Mouse (Mus musculus): ENCODE results near the gene 4930524B15Rik. TPM values are rescaled to one million over a fixed set of nuclear protein-coding genes. Genes with fewer than 3 reads are reported as not detected.

The 4930524B15Rik gene
- polyA plus RNA-seq, 1 experiment from 2014 or later: 0.14 TPM

DNA sequence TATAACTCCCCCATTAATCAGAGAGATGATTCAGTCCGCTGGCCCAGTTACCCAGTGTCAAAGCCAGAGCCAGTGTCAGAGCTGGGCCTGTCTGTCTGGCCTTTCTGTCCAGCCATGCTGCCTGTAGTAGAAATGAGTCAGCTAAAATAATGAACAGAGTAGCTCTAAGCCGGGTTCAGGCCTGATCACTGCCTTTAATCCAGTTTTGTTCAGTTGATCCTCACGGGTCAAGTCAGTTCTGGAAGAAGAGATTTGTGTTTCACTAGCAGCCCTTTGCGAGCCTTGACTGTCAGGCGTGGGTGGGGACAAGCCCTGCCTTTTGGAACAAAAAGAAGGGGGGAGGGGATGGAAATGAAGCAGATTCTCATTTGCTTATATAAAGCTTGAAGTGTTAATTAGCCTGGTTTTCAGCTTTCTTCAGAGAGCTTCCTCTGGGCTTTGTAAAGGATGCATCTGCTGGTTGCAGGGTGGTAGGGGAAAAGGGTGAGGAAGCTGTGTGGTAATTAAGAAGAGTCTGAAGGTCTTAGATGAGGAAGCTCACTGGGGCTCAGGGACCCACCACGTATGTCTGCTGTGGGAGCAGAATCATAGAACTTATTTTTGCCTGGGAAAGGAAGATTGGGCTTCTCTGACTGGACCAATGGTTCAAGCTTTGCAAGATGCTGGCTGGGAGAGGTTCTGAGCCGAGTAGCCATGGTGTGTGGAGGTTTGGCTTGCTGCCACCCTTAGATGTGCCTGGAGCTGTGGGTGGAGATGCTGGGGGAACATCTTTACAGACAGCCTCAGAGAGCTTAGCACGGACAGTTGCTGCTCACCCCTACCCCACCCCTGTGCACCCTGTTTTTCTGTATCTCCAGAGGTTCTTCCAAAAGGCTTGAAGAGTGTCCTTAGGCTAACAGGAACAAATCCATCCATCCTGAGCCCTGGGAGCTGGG lies 54.9 kb downstream of the 4930524B15Rik start:
- peak overlapping the region; percentile 44; the same call in 1 of the 2 replicates for H3K9ac ChIP-seq (replicated peaks; ENCODE audit: low read depth, low read length)
- H3K27ac ChIP-seq (ENCODE audit: low read length): peak overlapping the region; percentile 96
- H3K27me3 ChIP-seq (replicated peaks; ENCODE audit: control insufficient read depth, insufficient read depth, low read length): no peaks in the 10 kb centered on the region
- peak overlapping the region; percentile 42 for H3K4me2 ChIP-seq (ENCODE audit: low read length)
- no peaks in the 10 kb centered on the region for H3K9me3 ChIP-seq (ENCODE audit: control insufficient read depth, low read length)
- ATAC-seq: peak; percentile 80
- peaks cover 79% of the 10 kb centered on the region for H3K4me1 ChIP-seq (replicated peaks; ENCODE audit: control insufficient read depth, insufficient read depth, low read length)
- no peak overlapping the region for H3K4me3 ChIP-seq (replicated peaks; ENCODE audit: low read length)
- H3K36me3 ChIP-seq (ENCODE audit: control insufficient read depth, insufficient read depth): peaks cover 4% of the 10 kb centered on the region; the same call in 1 of the 2 replicates
- 9% methylated on average over 8 of the region's 8 CpGs for WGBS

DNA sequence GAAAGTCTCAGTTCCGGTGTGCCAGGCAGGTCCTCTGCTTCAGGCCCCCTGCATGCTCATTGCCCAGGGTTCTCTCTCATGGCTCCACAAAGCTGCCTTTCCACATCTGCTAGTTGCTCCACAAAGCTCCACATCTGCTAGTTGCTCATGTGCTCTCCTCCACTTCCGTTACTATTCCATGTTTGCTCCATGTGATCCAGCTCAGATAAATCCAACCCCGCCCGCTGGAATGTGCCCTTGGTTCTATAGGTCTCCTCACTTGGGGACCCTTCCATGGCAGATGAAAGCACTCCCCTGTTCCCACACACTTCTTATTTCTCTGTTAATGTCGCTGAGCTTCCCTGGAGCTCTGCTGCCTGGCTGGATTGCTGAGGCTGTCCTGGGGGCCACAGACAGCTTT lies 61.2 kb downstream of the 4930524B15Rik start:
- Histone ChIP-seq H3K4me1 (replicated peaks; ENCODE audit: control insufficient read depth, insufficient read depth, low read length) (peaks cover 77% of the 10 kb centered on the region), H3K4me2 (ENCODE audit: low read length) (no peak overlapping the region), H3K9ac (replicated peaks; ENCODE audit: low read depth, low read length) (no peak overlapping the region), H3K27me3 (replicated peaks; ENCODE audit: control insufficient read depth, insufficient read depth, low read length) (no peaks in the 10 kb centered on the region), H3K27ac (ENCODE audit: low read length) (peak overlapping the region; percentile 94), H3K9me3 (ENCODE audit: control insufficient read depth, low read length) (no peaks in the 10 kb centered on the region), H3K4me3 (replicated peaks; ENCODE audit: low read length) (no peak overlapping the region), H3K36me3 (ENCODE audit: control insufficient read depth, insufficient read depth) (no peaks in the 10 kb centered on the region)
- no peak for ATAC-seq
- WGBS: 69% methylated on average over 5 of the region's 5 CpGs

DNA sequence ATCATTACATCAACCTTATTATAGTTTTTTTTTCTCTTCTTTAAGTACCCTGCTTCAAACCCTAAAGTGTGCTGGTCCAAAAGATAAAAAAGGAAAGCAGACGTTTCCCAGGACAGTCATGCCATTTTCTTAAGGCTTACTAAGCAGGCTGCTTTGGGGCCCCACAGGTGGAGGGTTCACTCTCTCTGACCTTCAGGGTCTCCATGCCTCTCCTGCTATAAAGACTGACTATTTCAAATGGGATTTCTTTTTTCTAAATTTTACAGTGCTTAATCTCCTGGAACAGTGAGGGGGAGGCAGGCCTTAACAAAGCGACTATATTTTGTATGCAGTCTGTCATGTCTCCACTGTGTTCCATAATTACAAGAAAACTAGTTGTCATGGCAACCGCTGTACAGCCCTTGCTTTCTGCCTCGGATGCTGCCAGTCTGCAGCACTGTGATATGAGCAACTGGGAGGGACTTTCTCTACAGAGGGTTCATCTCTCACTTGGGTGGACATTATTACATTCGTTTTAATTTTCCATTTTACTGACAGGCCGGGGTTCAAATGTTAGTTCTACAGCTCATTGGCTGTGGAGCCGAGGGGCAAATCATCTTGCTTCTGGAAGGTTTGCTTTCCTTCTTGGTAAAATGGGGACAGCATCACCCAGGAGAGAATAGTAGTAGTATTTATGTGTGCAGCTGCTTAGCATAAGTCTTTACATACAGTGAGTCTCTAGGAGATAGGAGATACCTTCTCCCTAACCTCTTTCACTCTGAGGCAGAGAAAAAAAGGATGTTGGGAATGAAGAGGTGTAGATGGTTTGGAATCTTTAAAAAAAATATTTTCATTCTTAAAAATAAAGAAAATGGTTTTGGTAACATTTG lies 62.3 kb downstream of the 4930524B15Rik start:
- peak overlapping the region; percentile 43 for H3K4me2 ChIP-seq (ENCODE audit: low read length)
- peak; percentile 95 for ATAC-seq
- no peaks in the 10 kb centered on the region; the same call in 1 of the 2 replicates for H3K36me3 ChIP-seq (ENCODE audit: control insufficient read depth, insufficient read depth)
- H3K9me3 ChIP-seq (ENCODE audit: control insufficient read depth, low read length): no peaks in the 10 kb centered on the region
- H3K27ac ChIP-seq (ENCODE audit: low read length): peak overlapping the region; percentile 94
- no peaks in the 10 kb centered on the region for H3K27me3 ChIP-seq (replicated peaks; ENCODE audit: control insufficient read depth, insufficient read depth, low read length)
- no peak overlapping the region for H3K4me3 ChIP-seq (replicated peaks; ENCODE audit: low read length)
- 26% methylated on average over 7 of the region's 7 CpGs for WGBS
- peaks cover 77% of the 10 kb centered on the region for H3K4me1 ChIP-seq (replicated peaks; ENCODE audit: control insufficient read depth, insufficient read depth, low read length)
- H3K9ac ChIP-seq (replicated peaks; ENCODE audit: low read depth, low read length): peak overlapping the region; percentile 45; the same call in 1 of the 2 replicates

DNA sequence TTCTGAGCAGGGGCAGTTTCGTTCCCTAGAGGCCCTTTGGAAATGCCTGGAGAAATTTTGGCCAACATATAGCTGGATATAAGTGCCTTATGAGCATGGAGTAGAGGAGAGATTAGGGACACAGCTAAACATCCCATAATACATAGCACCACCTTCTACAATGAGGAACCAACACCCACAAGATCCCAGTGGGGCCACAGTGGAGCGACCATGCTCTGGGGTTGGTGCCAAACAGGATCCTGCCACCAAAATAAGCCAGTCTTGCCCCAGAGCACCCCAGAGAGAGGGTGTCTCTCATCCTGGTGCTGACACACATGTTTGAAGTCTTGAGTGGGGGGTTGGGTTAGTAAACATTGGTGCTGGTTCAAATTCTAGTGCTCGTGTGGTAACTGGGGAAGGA lies 63.2 kb downstream of the 4930524B15Rik start:
- no peaks in the 10 kb centered on the region for H3K27me3 ChIP-seq (replicated peaks; ENCODE audit: control insufficient read depth, insufficient read depth, low read length)
- 90% methylated on average over 3 of the region's 3 CpGs for WGBS
- H3K36me3 ChIP-seq (ENCODE audit: control insufficient read depth, insufficient read depth): no peaks in the 10 kb centered on the region; the same call in 1 of the 2 replicates
- peaks cover 76% of the 10 kb centered on the region for H3K4me1 ChIP-seq (replicated peaks; ENCODE audit: control insufficient read depth, insufficient read depth, low read length)
- H3K9me3 ChIP-seq (ENCODE audit: control insufficient read depth, low read length): no peaks in the 10 kb centered on the region
- H3K4me2 ChIP-seq (ENCODE audit: low read length): no peak overlapping the region
- H3K27ac ChIP-seq (ENCODE audit: low read length): peak overlapping the region; percentile 76
- no peak overlapping the region for H3K9ac ChIP-seq (replicated peaks; ENCODE audit: low read depth, low read length)
- no peak for ATAC-seq
- no peak overlapping the region for H3K4me3 ChIP-seq (replicated peaks; ENCODE audit: low read length)

Other genes with a start within 250 kb of the 4930524B15Rik start
- gene Cpeb4, start 93.4 kb upstream of the 4930524B15Rik start, polyA plus RNA-seq (2015; fragmentation: Nextera tagmentation; extraction: Ambion mirVana): 20.8 and 21.3 TPM in 2 replicates
- gene Nsg2, start 34.9 kb downstream of the 4930524B15Rik start, polyA plus RNA-seq (2015; fragmentation: Nextera tagmentation; extraction: Ambion mirVana): 770 and 805 TPM in 2 replicates
- not detected in 2 replicates for gene Il9r, start 234.7 kb downstream of the 4930524B15Rik start, polyA plus RNA-seq (2015; fragmentation: Nextera tagmentation; extraction: Ambion mirVana)
- gene Snrnp25, start 239.8 kb downstream of the 4930524B15Rik start, polyA plus RNA-seq (2015; fragmentation: Nextera tagmentation; extraction: Ambion mirVana): 45.0 and 45.6 TPM in 2 replicates